Mouse (Mus musculus): ENCODE results near the gene Asb6. TPM values are rescaled to one million over a fixed set of nuclear protein-coding genes. Genes with fewer than 3 reads are reported as not detected.

The Asb6 gene
- polyA plus RNA-seq, 1 experiment from 2014 or later, result 44.5 TPM

DNA sequence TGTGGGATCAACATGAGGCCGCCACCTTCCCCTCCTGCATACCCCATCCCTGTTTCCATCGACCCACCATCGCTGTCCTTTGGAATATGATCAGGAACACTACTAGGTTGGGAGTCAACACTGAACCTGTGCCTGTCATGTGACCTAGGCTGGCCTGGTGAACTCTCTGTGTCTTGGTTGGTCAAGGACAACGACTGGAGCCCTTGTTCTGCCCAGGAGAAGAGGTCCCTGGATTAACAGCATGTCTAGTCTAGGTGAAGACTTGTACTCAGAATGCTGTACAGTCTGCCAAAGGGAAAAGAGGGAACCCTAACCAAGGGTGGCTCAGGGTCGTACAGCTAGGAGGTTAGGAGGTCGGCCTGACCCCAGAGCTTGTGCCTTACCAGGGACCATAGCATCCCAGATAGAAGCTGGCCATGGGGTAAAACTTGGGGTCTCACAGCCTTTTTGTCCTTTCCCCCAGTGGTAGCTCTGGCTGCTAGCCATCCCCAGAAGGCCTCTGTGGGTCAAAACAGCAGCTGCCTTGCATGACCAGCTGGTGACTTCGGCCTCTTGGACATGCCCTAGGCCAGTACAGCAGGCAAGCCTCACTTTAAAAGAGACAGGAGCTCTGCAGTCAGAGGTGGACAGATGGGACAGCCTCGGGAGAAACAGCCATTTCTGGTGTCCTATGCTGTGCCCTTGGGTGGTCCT is 56.7 kb downstream of the Asb6 start:
- H3K36me3 ChIP-seq, result no peaks in the 10 kb centered on the region
- H3K4me3 ChIP-seq, result no peak overlapping the region
- 81% methylated on average over 8 of the region's 8 CpGs for WGBS
- ATAC-seq (ENCODE audit: low FRiP score, low read depth), result no peak
- H3K27me3 ChIP-seq, result no peaks in the 10 kb centered on the region
- peaks cover 29% of the 10 kb centered on the region for H3K4me1 ChIP-seq (replicated peaks)
- peak overlapping the region; percentile 84 for H3K27ac ChIP-seq (replicated peaks)
- H3K9me3 ChIP-seq, result no peaks in the 10 kb centered on the region
- H3K4me2 ChIP-seq, result no peak overlapping the region
- no peak overlapping the region for H3K9ac ChIP-seq

Other genes starting within 250 kb of the Asb6 start
- gene Cstad, start 235.3 kb downstream of the Asb6 start, polyA plus RNA-seq (2015; fragmentation: Nextera tagmentation; extraction: Ambion mirVana), result 0.51 and 0.94 TPM in 2 replicates
- 1.3 and 1.8 TPM in 2 replicates for gene 1700001O22Rik, start 26.7 kb downstream of the Asb6 start, polyA plus RNA-seq (2015; fragmentation: Nextera tagmentation; extraction: Ambion mirVana)
- gene Ntmt1, start 22.5 kb downstream of the Asb6 start, polyA plus RNA-seq (2015; fragmentation: Nextera tagmentation; extraction: Ambion mirVana), result 99.8 and 110 TPM in 2 replicates
- 1.9 and 2.4 TPM in 2 replicates for gene Prrx2, start 4.6 kb upstream of the Asb6 start, polyA plus RNA-seq (2015; fragmentation: Nextera tagmentation; extraction: Ambion mirVana)
- 5.4 and 5.6 TPM in 2 replicates for gene Ptges, start 99.5 kb upstream of the Asb6 start, polyA plus RNA-seq (2015; fragmentation: Nextera tagmentation; extraction: Ambion mirVana)
- 18.8 and 19.6 TPM in 2 replicates for gene Tor1b, start 122.6 kb upstream of the Asb6 start, polyA plus RNA-seq (2015; fragmentation: Nextera tagmentation; extraction: Ambion mirVana)
- gene Tor1a, start 137.6 kb upstream of the Asb6 start, polyA plus RNA-seq (2015; fragmentation: Nextera tagmentation; extraction: Ambion mirVana), result 90.0 and 91.0 TPM in 2 replicates
- gene BC005624, start 151.9 kb upstream of the Asb6 start, polyA plus RNA-seq (2015; fragmentation: Nextera tagmentation; extraction: Ambion mirVana), result 89.9 and 93.8 TPM in 2 replicates
- gene Usp20, start 151.9 kb upstream of the Asb6 start, polyA plus RNA-seq (2015; fragmentation: Nextera tagmentation; extraction: Ambion mirVana), result 43.2 and 50.5 TPM in 2 replicates